Comparison of ENCODE assay signal across 8 mouse cellular contexts in genomic region chr4:99929613-99930517, GRCm38 (mm10). TPM values are rescaled to one million over a fixed set of nuclear protein-coding genes. Genes with fewer than 3 reads are reported as not detected.
A peak's percentile ranks its signal among the peaks of the same experiment; 100 is the strongest.
DNase-seq lines count a peak whose midpoint lies in the region; ATAC-seq and TF ChIP-seq lines count a peak whose summit lies in the region.

Gene Itgb3bp (minus strand): TSS chr4:99929813.

- H3K27ac ChIP-seq in cortical plate, adult 2 months (ENCODE audit: insufficient read depth, low read length): peak within 1 kb of the TSS; percentile 90

- peak; percentile 90 to 96 for DNase-seq in adrenal gland, adult (ENCODE audit: inconsistent age in 2 of 2, low spot score in 1 of 2)
- DNase-seq in gastrocnemius, postnatal 14 days: peak; percentile 93
- DNase-seq in left cerebral cortex, postnatal 14 days (ENCODE audit: low spot score in 2 of 2): peak; percentile 55 to 70
- peak; percentile 68 to 72 for DNase-seq in right cerebral cortex, postnatal 36 days (ENCODE audit: low spot score in 2 of 2)
- DNase-seq in urinary bladder, postnatal 4 days (ENCODE audit: low spot score in 2 of 2): peak; percentile 71 to 72

- peak; percentile 19; the same call in 1 of the 2 replicates for TF ChIP-seq POLR2A in cortical plate, adult 2 months (IDR thresholded peaks at IDR 0.05; ENCODE audit: extremely low read depth, insufficient read depth, low read length)

- peak; percentile 53 for ATAC-seq in inflammation-experienced regulatory T-cells, adult 6 months
- peak; percentile 81 for ATAC-seq in megakaryocyte-erythroid progenitor cell, adult 5-6 weeks (replicated peaks; ENCODE audit: low FRiP score, low TSS enrichment, poor library complexity, severe bottlenecking)

- intact Hi-C loops in gastrocnemius, postnatal 14 days (cut with DNase I; ENCODE audit: low total_unique reads): no loop called here
- intact Hi-C loops in left cerebral cortex, postnatal 14 days (cut with DNase I): no loop called here

- H3K4me3 ChIP-seq in cortical plate, adult 2 months (ENCODE audit: insufficient read depth, low read length): peak within 1 kb of the TSS; percentile 95

- peaks cover 4% of the 10 kb centered on the region; the same call in 1 of the 2 replicates for H3K4me1 ChIP-seq in cortical plate, adult 2 months (ENCODE audit: control insufficient read depth, insufficient read depth, low read length)

- TF ChIP-seq CTCF in cortical plate, adult 2 months (IDR thresholded peaks at IDR 0.05; ENCODE audit: extremely low read depth, insufficient read depth, low read length): no peak

RNA-seq across cellular contexts. Expression of gene Itgb3bp, which starts in this region (rescaled TPM):
- polyA plus RNA-seq in cortical plate, adult 2 months (2012; rRNA removed): 3.5 and 4.8 TPM in 2 replicates
- total RNA-seq in gastrocnemius, postnatal 14 days (2021): 1 to 10 TPM; 4.1 TPM
- polyA plus RNA-seq in inflammation-experienced regulatory T-cells, adult 6 months (2017; shearing (Covaris generic)): 10 to 100 TPM; 26.1 to 35.5 (median 26.5) TPM
- 1 to 10 TPM; 2.5 to 4.0 TPM for total RNA-seq in left cerebral cortex, postnatal 14 days (2021)
- total RNA-seq in megakaryocyte-erythroid progenitor cell, adult 5-6 weeks (2014; fragmentation: Nextera tagmentation): 30.5 and 32.2 TPM in 2 replicates
- total RNA-seq in megakaryocyte-erythroid progenitor cell, adult 5-6 weeks (2017): 16.1 and 35.0 TPM in 2 replicates

Comparison
In these comparisons a context has a peak if more than half of its experiments do, and no peak if none do; other contexts are left out.
1. Peak in every context shown above with its lines: DNase-seq, ATAC-seq, H3K4me3 ChIP-seq and H3K27ac ChIP-seq.